Mouse (Mus musculus): ENCODE measurements around the gene Gsto2.

Gsto2 gene

DNA sequence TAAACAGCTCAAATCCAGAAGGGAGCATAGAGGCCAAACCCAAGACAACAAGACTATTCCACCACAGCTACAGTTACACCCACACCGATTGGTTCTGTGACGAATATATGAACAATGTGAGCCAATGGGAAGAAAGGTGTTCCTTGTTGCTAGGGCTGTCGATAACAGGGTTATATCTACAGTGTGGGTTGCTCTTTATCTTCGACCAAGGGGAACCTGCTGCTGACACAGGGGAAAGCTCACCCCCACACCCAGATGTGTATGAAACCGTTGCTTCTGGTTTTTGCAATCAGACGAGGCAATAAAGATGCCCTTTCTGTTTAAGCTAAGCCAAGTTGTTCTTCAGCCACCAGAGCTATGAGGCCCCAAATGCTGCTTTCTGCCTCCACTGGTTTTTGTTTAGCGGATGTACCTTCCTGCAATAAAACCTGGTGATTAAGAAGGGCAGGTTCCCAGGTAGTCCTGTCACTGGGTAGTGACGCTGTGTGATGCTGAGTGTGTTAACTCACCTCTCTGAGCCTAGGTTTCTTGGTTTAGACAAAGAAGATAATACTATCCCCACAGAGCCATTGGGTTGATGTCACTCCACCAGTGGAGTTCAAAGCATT, 33.2 kb downstream of the Gsto2 start:
- no peak for DNase-seq

- DNase-seq: no peak
These were observed 34.7 kb downstream of the Gsto2 start for GRCm38 (mm10) chr19:47900012-47900411.

DNA sequence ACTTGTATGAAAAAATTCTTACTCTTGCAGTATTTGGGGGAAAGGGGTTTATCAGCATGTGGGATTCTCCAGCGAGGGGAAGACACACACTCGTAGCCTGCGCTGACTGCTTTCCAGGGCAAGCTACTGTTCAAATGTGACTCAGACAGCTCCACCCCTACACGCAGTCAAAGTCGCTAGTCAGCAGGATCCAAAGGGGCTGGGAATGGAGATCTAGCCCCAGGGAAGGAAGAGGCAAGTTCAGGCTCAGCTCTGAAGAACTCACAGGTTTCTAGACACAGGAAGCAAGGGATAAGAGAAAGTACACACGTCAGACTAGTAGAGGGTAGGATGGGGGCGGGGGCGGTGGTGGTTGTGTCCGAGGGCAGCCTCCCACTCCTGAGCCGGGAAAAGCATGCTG, 35.2 kb downstream of the Gsto2 start:
- no peak for DNase-seq

GRCm38 (mm10) chr19:47902316-47903201, 37.2 kb downstream of the Gsto2 start:
- DNase-seq: no peak

DNA sequence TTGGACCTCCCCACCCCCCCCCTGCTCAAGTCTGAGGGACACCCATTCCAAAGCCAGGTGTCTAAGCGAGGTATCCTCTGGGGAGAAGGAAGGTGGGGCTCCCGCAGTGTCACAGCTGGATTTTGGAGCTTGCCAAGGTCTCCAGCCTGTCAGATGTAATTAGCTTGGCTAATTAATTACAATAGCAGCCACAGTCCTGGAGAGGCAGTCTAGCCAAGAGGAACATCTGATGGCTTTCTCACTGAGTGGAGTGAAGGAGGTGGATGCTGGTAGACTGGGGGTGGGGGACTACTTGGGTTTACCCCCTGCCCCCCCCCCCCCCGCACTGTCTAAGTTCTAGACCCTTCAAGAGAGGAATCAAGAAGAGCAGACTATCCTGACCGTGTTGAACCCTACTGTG, 38.3 kb downstream of the Gsto2 start:
- DNase-seq: no peak

DNA sequence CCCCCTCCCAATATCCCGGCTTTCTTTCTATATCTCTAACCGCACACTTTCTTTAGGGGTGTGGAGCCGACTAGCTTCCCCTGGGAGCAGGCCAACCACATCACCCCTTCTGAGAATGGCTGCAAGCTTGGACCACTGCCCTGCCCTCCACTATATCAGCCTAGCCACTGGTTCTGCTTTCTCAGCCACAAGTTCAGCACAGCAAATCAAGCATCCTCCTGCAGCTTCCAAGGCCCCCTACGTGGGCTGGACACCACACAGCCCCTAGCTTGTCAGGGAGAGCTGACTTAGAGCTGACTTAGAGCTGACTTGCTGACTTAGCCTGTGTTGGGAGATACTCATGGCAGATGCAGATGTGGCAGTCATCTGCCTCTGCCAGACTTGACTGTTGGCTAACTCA, 39.7 kb downstream of the Gsto2 start:
- DNase-seq: no peak

DNA sequence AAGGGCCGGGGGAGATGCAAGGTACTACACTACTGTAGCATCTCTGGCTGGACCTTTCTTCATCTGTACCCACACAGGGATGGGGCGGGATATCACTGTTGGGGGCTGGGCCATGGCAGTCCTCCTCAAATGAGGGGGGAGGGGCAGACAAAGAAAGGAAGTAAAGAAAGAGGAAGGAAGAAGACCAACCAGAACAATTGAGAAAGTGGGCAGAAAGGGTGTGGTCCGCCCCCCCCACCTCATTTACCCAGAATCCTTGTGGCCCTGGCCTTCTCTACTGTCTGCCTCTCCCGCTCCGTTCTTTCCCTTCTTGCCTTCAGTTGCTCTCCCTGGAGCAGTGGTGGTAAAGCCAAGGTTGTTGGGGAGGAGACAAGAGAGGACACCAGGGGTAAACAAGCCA, 40.3 kb downstream of the Gsto2 start:
- DNase-seq: no peak

- no peak for DNase-seq
These were observed 42.3 kb downstream of the Gsto2 start for GRCm38 (mm10) chr19:47907596-47907995.

DNA sequence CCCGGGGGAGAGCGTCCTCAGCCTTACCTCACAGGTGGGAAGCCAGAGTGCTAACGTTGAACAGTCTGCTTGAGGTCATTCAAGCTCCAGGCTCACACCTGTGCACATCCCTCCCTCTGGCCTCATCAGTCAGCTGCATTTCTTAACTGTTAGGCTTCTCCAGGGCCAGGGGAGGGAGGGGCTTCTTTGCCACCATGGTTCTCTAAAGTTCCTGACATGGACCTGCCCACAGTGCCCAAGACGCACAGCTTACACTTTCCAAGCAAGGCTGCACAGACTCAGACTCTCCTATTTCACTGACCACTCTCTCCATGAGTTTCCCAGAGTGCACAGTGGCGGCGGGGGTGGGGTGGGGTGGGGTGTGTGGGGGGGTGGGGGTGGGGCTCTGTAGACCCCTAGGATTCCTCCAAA, 43.6 kb downstream of the Gsto2 start:
- DNase-seq: no peak

DNA sequence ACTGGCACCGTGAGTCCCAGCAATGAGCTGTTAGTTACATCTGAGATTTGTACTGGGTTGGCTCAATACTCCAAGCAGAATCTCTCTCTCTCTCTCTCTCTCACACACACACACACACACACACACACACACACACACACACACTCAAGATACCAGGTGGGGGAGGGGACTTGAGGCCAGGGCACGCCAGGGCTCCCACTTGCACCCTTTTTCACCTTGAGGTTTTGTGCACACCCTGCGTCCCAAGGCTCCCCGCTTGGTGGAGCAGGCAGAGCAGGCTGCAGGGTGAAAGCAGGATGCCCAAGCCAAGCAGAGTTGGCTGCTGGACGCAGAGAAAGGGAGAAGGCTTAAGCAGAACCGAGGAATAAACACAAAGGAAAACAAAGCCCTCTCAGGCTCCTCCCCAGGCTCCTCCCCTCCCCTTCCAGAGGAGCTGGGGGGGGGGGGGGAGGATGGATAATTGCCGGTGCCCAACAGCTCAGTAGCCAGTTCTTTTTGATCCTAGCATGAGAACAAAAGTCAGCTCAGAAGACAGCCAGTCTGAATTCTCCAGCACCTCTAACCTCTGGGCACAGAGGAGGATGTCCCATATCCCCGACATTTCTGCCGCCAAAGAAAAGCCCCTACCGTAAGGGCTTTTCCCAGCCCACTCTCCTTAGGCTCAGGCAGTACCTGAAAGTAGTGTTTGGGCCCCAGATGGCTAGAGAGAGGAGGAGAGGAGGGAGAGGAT, 44.2 kb downstream of the Gsto2 start:
- DNase-seq: no peak

DNA sequence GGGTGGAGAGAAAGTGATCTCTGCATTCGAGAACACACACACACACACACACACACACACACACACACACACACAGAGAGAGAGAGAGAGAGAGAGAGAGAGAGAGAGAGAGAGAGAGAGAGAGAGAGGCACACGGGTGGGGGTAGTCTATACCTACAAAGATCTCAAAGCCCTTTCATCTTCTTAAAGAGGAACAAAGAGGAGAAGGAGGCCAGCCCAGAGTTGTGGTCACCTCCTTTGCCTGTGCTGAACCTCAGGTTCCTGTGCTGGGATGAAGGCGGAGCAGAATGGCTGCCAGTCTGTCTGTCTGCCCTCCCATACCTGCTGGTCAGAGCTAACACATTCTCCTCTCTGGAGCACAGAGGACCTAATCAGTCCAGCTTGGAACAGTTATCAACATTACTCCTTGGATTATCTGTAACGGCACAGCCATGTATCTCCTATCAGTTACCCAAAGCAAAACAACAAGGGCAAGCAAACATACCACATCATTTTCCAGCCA, 44.8 kb downstream of the Gsto2 start:
- no peak for DNase-seq

DNA sequence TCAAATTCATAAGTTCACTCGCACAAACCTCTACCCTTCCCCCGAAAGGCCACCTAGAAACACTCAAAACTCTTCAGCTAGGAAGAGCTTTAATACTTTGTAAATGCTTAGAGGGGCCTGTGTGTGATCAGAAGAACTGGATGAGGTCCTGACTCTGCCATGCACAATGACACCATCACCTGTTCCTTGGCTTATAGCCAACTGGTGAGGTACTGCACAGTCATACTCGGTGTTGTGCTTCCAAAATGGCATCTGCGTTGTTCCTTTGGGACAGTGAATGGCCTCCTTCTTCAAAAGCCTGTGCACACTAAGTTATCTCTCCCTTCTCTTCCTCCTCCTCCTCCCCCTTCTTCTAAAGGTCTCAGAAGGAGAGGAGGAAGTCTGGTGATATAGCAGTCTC, 45.4 kb downstream of the Gsto2 start:
- DNase-seq: no peak

DNA sequence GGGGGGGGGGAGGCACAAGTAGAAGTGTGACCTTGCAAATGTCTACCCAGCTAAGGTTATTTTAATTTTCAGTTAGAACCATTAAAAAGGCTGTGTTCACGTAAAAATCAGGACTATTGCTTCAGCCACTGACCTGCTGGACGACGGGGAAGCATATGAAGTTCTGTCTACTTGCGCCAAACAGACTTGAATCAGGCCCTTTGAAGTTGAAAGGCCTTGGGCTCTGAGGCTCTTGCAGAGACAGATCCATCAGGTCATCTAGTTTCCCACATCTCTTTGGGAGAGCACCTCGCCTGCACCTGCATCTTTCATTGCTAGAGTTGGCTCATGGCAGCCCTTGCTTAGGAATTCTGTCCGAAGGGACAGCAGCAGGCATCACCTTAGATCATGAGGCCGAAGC, 48.0 kb downstream of the Gsto2 start:
- DNase-seq: no peak

- no peak for DNase-seq
These were observed 48.9 kb downstream of the Gsto2 start for GRCm38 (mm10) chr19:47914191-47914590.

DNA sequence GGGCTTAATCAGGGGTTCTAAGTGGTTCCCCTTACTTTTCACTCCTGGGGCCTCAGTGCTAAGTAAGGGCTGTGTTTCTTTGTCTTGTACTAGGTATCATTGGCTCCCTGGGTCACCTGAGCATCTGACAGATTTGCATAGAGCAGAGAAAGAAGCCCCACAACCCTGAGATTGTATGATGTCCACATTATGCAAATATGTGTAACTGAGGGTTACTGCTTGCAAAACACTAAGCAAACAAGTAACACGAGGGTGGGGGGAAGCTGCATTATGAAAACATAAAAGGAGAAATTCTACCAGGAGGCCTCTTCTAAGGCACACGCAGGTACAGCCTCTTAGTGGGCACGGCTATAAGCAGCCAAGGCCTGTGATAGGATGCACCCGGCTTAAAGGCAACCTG, 49.9 kb downstream of the Gsto2 start:
- DNase-seq: no peak

GRCm38 (mm10) chr19:47917396-47917795, 52.1 kb downstream of the Gsto2 start:
- no peak for DNase-seq

DNA sequence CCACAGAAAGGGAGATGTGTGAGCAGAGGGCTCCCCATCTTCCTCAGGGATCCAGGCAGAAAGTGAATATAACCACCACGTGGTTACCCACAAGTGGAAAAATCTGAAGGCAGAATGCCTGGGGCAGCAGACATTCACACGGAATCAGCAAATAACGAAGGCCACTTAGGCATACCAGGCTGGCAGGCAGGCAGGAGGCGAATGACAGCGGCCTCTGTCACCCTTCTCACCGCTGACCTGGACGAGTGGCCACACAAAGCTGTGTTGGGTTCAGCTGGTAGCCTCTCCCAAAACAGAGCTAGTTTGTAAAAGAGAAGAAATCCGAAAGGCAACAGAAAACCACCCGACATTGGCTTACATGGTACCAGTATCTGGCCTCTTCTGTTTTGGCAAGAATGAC, 52.7 kb downstream of the Gsto2 start:
- no peak for DNase-seq

GRCm38 (mm10) chr19:47918455-47919101, 53.2 kb downstream of the Gsto2 start:
- DNase-seq: no peak

DNA sequence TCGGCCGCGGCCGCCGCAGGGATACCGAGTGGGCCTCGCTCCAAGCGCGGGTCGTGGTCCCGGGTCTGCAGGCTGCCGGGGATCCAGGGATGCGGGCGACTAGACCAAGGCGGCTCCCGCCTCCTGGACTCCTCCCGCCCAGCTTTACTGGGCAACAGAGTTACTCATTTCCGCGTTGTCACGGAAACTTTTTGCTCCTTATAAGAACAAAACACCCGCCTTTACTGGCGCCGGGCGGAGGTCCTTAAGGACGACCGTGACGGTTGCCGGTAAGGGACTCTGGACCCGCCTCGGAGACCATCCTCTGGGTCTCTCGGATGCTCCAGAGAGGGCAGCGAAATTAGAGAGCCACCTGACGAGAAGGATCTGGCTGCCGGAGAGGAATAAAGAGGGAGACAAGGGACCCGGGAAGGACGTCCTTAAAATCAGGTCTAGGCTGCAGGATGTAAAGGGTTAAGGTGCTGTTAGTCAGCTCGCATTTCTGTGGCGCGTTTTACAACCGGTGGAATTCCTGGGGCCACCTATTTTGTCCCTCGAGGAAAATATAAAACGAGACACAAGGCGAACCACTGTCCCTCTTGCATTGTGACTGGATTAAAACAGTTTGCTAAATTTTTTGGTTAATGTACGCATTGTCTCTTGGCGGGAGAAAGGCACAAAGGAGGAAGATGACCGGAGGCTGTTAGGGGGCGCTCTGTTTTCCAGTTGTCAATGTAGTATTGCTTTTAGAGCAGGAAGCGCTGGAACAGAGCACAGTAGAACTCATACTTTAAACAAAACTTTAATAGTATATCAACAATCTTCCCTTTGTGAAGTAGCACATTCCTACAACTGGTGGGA, 54.0 kb downstream of the Gsto2 start, which contains the start of the genes Cfap43 and Itprip:
Gene Cfap43, minus strand, starts transcription at position 162 of the 840 bp plus-strand sequence.
Gene Itprip, minus strand, starts transcription at position 174 of the 840 bp plus-strand sequence.
- peak in 1 of 2 experiments; percentile 6 for DNase-seq

DNA sequence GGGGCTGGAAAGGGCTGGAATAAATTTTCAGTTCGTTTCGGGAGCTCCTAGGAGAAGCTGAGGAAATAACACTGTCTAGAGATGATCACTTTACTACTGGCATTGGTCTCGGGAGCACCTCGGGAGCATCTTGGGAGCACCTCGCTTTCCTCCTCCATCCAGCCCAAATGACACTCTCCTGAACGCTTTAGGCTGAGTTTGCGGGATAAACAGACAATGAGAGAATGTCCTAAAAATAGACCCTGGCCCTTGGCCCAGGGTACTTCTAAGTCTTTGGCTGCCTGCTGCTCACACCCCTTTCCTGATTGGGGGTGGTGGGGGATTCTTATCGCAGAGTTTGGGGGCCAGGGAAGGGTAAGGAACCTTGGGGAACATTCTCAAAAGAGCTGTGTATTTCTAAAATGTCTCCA, 54.6 kb downstream of the Gsto2 start:
- DNase-seq: no peak

DNA sequence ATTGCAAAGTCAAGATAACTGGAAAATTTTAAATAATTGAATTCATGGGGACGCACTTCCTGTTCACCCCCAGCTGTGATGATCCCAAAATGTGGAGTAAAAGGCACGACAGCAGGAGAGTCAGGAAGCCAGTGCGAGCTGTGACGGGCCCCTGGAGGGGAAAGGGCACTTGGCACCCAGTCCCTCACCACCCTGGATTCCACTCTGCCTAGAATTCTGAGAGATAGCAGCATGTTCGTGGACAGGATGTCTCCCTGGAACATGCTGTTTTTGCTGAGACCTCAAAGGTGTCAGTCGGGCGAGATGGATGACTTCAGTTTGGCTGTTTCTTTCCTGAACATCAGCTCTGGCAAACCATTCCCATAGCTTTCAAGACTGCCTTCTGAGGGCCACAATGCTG, 60.5 kb downstream of the Gsto2 start:
- no peak for DNase-seq

DNA sequence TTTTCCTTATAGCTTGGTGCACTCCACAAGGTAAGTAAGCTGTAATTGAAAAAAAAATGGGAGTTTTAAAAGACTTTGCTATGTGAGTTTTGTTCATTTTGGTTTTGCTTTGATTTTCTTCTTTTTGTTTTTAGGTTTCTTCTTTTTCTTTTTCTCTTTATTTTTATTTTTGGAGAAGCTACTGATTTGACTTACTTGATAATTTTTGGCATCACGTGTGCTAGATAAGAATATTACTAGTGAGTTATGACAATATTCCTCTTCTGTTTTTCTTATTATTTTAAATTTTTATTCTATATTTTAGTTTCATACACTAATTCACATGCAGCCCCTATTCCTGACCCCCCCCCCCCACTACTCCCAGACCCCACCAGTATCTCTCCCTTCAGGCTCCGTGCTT, 61.7 kb downstream of the Gsto2 start:
- DNase-seq: no peak
